Mouse (Mus musculus): ENCODE measurements at regions not wholly inside any gene's neighbourhood (a gene's known extent, or its start where the extent isn't known, plus 50 kb on each side); places are given as distances from the start of the nearest gene placed in this dataset.

- DNase-seq (ENCODE audit: low spot score), result no peak
These were observed 54.4 kb upstream of the Ubr2 start for GRCm38 (mm10) chr17:47064592-47065306.

GRCm38 (mm10) chr17:47064006-47064405 lies 53.6 kb upstream of the Ubr2 start:
- DNase-seq (ENCODE audit: low spot score), result no peak

GRCm38 (mm10) chr17:47061031-47061620 lies 50.8 kb upstream of the Ubr2 start:
- DNase-seq (ENCODE audit: low spot score), result no peak

Measured in retina, embryonic 14.5 days (tissue).